Mouse (Mus musculus): ENCODE results near the gene Dclk1.

DNA sequence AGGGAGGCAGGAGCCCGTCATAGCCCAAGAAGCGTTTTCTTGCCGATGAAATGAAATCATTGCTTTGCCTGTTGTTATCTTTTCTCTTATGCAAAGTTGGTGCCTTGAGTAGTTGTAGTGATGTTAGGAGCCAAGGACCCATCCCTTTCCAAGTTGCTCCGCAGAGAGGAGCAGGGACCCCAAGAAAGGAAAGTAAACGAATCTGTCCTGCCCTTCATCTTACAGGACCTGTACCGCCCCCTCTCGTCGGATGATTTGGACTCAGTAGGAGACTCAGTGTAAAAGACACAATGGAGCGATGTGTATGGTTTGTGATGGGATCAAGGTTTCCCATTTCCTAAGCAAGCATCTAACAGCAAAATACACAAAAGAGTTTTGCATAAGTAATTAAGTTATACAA is 224.2 kb downstream of the Dclk1 start:
- no peak for TF ChIP-seq TAL1 (IDR thresholded peaks at IDR 0.05; ENCODE audit: low read length)
- TF ChIP-seq GATA1 (IDR thresholded peaks at IDR 0.05; ENCODE audit: low read length): no peak

Data from erythroblast, embryonic 14.5 days (primary cell).